Mouse (Mus musculus): ENCODE measurements around the gene Cyth1. TPM values are rescaled to one million over a fixed set of nuclear protein-coding genes. Genes with fewer than 3 reads are reported as not detected.

Gene Cyth1
- polyA plus RNA-seq, 1 experiment from 2014 or later, result 30.7 TPM

GRCm38 (mm10) chr11:118202410-118203233 lies 45.8 kb downstream of the Cyth1 start:
- H3K9me3 ChIP-seq, result no peaks in the 10 kb centered on the region
- H3K4me2 ChIP-seq (replicated peaks), result peak overlapping the region; percentile 85
- peaks cover 66% of the 10 kb centered on the region for H3K4me1 ChIP-seq (replicated peaks)
- peak overlapping the region; percentile 85 for H3K9ac ChIP-seq (replicated peaks)
- H3K36me3 ChIP-seq, result no peaks in the 10 kb centered on the region
- H3K27me3 ChIP-seq, result no peaks in the 10 kb centered on the region
- peak overlapping the region; percentile 99 for H3K27ac ChIP-seq
- ATAC-seq, result peak; percentile 94
- peak overlapping the region; percentile 55 for H3K4me3 ChIP-seq (replicated peaks)
- WGBS, result 2% methylated on average over 19 of the region's 19 CpGs

- Histone ChIP-seq H3K36me3 (no peaks in the 10 kb centered on the region), H3K27me3 (no peaks in the 10 kb centered on the region), H3K9ac (replicated peaks) (peak overlapping the region; percentile 85), H3K4me1 (replicated peaks) (peaks cover 69% of the 10 kb centered on the region), H3K27ac (peak overlapping the region; percentile 99), H3K4me2 (replicated peaks) (peak overlapping the region; percentile 85), H3K9me3 (no peaks in the 10 kb centered on the region), H3K4me3 (replicated peaks) (peak overlapping the region; percentile 55)
- peak; percentile 66; the same call in 1 of the 2 replicates for ATAC-seq
- WGBS, result 8% methylated on average over 9 of the region's 9 CpGs
Observed at GRCm38 (mm10) chr11:118201833-118202409, 46.5 kb downstream of the Cyth1 start.

GRCm38 (mm10) chr11:118200834-118201830 lies 47.3 kb downstream of the Cyth1 start:
- WGBS, result 39% methylated on average over 11 of the region's 11 CpGs
- peak overlapping the region; percentile 55 for H3K4me3 ChIP-seq (replicated peaks)
- H3K4me2 ChIP-seq (replicated peaks), result peak overlapping the region; percentile 85
- no peaks in the 10 kb centered on the region for H3K27me3 ChIP-seq
- H3K36me3 ChIP-seq, result no peaks in the 10 kb centered on the region
- ATAC-seq, result no peak
- H3K27ac ChIP-seq, result peak overlapping the region; percentile 99
- peak overlapping the region; percentile 85 for H3K9ac ChIP-seq (replicated peaks)
- no peaks in the 10 kb centered on the region for H3K9me3 ChIP-seq
- peaks cover 77% of the 10 kb centered on the region for H3K4me1 ChIP-seq (replicated peaks)

GRCm38 (mm10) chr11:118198296-118198600 lies 50.1 kb downstream of the Cyth1 start:
- Histone ChIP-seq H3K9me3 (no peaks in the 10 kb centered on the region), H3K9ac (replicated peaks) (peak overlapping the region; percentile 43), H3K27me3 (no peaks in the 10 kb centered on the region), H3K4me2 (replicated peaks) (peak overlapping the region; percentile 85), H3K4me1 (replicated peaks) (peaks cover 88% of the 10 kb centered on the region), H3K27ac (peak overlapping the region; percentile 80), H3K36me3 (peaks cover 7% of the 10 kb centered on the region; the same call in 1 of the 2 replicates), H3K4me3 (replicated peaks) (peak overlapping the region; percentile 24)
- WGBS, result 5% methylated on average over 2 of the region's 2 CpGs
- no peak; the same call in 1 of the 2 replicates for ATAC-seq

- peak overlapping the region; percentile 85 for H3K4me2 ChIP-seq (replicated peaks)
- WGBS, result 19% methylated on average over 13 of the region's 13 CpGs
- no peaks in the 10 kb centered on the region for H3K9me3 ChIP-seq
- H3K27ac ChIP-seq, result peak overlapping the region; percentile 80
- H3K9ac ChIP-seq (replicated peaks), result peak overlapping the region; percentile 43
- ATAC-seq, result peak; percentile 53
- H3K36me3 ChIP-seq, result peaks cover 12% of the 10 kb centered on the region
- H3K4me1 ChIP-seq (replicated peaks), result peaks cover 82% of the 10 kb centered on the region
- H3K27me3 ChIP-seq, result no peaks in the 10 kb centered on the region
- H3K4me3 ChIP-seq (replicated peaks), result peak overlapping the region; percentile 24
Observed at GRCm38 (mm10) chr11:118197508-118198295, 50.7 kb downstream of the Cyth1 start.

- Histone ChIP-seq H3K27me3 (no peaks in the 10 kb centered on the region), H3K4me1 (replicated peaks) (peaks cover 74% of the 10 kb centered on the region), H3K9me3 (no peaks in the 10 kb centered on the region), H3K4me2 (replicated peaks) (peak overlapping the region; percentile 22), H3K27ac (peak overlapping the region; percentile 64), H3K36me3 (peaks cover 20% of the 10 kb centered on the region), H3K9ac (replicated peaks) (0 out of 2 replicates have a peak overlapping the region, but pooled peaks have one; percentile 4), H3K4me3 (replicated peaks) (no peak overlapping the region)
- WGBS, result 40% methylated on average over 10 of the region's 10 CpGs
- no peak for ATAC-seq
Observed at GRCm38 (mm10) chr11:118196824-118197388, 51.5 kb downstream of the Cyth1 start.

GRCm38 (mm10) chr11:118193390-118194147 lies 54.8 kb downstream of the Cyth1 start:
- WGBS, result 82% methylated on average over 14 of the region's 14 CpGs
- peaks cover 49% of the 10 kb centered on the region for H3K36me3 ChIP-seq
- H3K27me3 ChIP-seq, result no peaks in the 10 kb centered on the region

GRCm38 (mm10) chr11:118192973-118193372 lies 55.4 kb downstream of the Cyth1 start:
- WGBS, result 89% methylated on average over 5 of the region's 5 CpGs
- H3K4me2 ChIP-seq (replicated peaks), result no peak overlapping the region
- H3K27me3 ChIP-seq, result no peaks in the 10 kb centered on the region
- H3K36me3 ChIP-seq, result peaks cover 55% of the 10 kb centered on the region
- no peaks in the 10 kb centered on the region for H3K9me3 ChIP-seq
- no peak overlapping the region for H3K27ac ChIP-seq
- H3K4me3 ChIP-seq (replicated peaks), result no peak overlapping the region
- peaks cover 35% of the 10 kb centered on the region for H3K4me1 ChIP-seq (replicated peaks)
- no peak overlapping the region for H3K9ac ChIP-seq (replicated peaks)
- no peak for ATAC-seq

More at GRCm38 (mm10) chr11:118193390-118194147, 54.8 kb downstream of the Cyth1 start:
- Histone ChIP-seq H3K4me2 (replicated peaks) (no peak overlapping the region), H3K27ac (no peak overlapping the region), H3K9ac (replicated peaks) (no peak overlapping the region), H3K9me3 (no peaks in the 10 kb centered on the region), H3K4me3 (replicated peaks) (no peak overlapping the region), H3K4me1 (replicated peaks) (peaks cover 41% of the 10 kb centered on the region)
- no peak for ATAC-seq

GRCm38 (mm10) chr11:118182768-118183167 lies 65.6 kb downstream of the Cyth1 start:
- no peak overlapping the region for H3K27ac ChIP-seq
- H3K4me3 ChIP-seq (replicated peaks), result no peak overlapping the region
- no peak overlapping the region for H3K4me2 ChIP-seq (replicated peaks)
- ATAC-seq, result no peak
- no peaks in the 10 kb centered on the region for H3K27me3 ChIP-seq
- no peak overlapping the region for H3K9ac ChIP-seq (replicated peaks)
- 89% methylated on average over 9 of the region's 9 CpGs for WGBS
- peaks cover 86% of the 10 kb centered on the region for H3K36me3 ChIP-seq
- no peaks in the 10 kb centered on the region for H3K4me1 ChIP-seq (replicated peaks)
- no peaks in the 10 kb centered on the region for H3K9me3 ChIP-seq

- no peak for ATAC-seq
- H3K27me3 ChIP-seq, result no peaks in the 10 kb centered on the region
- H3K4me3 ChIP-seq (replicated peaks), result no peak overlapping the region
- no peak overlapping the region for H3K9ac ChIP-seq (replicated peaks)
- H3K4me2 ChIP-seq (replicated peaks), result no peak overlapping the region
- H3K36me3 ChIP-seq, result peaks cover 86% of the 10 kb centered on the region
- 84% methylated on average over 4 of the region's 4 CpGs for WGBS
- no peak overlapping the region for H3K27ac ChIP-seq
- H3K9me3 ChIP-seq, result no peaks in the 10 kb centered on the region
- no peaks in the 10 kb centered on the region for H3K4me1 ChIP-seq (replicated peaks)
Observed at GRCm38 (mm10) chr11:118182353-118182752, 66.0 kb downstream of the Cyth1 start.

All from midbrain, embryonic 13.5 days (tissue).